Mouse (Mus musculus) CD4-positive, CD25-positive, alpha-beta regulatory T cell, adult 2 months (primary cell): ENCODE results near the gene F13a1.

Source experiments
- DNase-seq: peaks from one replicate; pipeline ENCODE4 v3.0.0-alpha.2; 2012; ENCODE audit warnings: low read depth, low spot score

F13a1 gene

DNA sequence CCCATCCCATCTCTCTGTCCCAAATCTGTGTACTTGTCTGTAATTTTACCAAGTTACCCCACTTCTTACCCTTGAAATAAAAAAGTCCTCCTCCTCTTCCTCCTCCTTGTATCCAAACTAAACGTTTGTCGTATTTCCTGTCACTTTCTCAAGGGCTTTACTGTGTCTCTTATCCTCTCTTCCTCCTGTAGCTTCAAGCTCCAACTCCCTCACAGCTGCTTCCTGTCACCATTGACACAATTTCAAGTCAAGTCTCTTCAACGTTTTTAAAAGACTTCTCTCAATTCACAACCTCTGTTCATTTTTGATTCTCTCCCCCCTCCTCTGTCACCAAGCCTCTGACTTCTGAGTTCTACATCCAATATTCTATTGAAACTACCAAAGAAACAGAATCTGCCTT lies at the start of gene F13a1:
Gene F13a1, minus strand, starts transcription at position 119 of the 400 bp plus-strand sequence.
- DNase-seq: no peak

DNA sequence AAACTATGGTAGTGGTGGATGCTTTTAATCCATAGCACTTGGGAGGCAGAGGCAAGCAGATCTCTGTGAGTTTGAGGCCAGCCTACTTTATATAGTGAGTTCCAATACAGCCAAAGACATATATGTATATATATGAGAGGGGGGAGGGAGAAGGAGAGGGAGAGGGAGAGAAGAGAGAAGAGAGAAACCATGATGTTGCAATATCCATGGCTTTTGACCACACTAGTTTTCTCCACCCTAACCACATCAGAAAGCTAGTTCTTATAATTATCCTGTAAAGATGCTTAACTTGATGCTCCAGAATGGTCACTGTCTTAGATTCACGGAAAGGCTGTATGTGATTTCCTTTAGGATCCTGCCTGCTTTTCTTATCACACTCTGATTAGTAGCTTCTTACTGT lies 41.6 kb upstream of the F13a1 start:
- no peak for DNase-seq

DNA sequence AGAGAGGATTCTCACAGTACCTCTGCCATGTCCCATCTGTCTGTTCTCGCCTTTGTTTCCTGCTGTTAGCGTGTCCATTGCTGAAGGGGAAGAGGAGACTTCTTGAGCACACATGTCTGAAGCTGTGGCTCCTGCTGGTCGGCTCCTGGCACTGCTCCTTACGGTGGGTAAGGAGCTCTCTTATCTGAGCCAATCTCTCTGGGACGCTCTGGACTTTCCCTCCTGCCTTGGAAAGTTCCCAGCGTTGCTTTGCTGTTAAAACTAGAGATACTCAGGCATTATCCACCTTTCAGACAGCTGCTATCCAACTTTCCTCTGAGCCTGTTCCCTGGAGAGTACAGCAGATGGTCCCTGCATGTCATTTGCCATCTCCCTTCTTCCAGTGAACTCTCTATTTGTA lies 39.1 kb upstream of the F13a1 start:
- DNase-seq: no peak

DNA sequence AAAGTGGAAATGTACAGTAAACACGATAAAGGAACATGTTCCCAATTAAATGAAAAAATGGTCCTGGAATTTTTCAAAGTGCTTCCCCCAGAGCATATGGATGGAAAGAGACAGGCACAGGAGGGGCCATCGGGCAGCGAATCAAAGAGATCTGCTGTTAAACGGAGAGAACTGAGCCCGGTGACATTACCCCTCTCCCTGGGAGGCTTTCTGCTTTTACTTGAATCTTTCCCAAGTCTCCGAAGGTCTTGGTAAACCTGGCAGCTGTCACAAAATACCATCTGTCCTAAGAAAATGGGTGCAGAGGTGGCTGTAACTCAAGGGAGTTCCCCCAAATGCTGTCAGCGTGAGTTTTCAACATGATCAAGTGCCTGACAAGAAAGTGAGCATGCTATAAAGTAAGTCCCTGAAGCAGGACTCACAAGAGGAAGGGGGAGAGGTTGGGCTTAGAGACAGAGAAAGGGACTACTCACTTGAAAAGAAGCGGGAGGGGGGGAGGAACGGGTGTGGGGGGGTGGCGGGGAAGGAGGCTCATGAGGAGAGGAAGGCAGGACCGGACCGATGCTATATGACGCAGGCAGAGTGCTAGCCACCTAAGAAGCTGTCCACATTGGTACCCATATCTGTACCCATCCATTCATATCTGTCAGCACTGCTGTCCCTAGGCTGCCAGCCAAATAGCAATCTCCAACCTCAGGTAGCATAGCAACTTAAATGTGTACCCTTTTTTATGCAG lies 31.6 kb upstream of the F13a1 start:
- no peak for DNase-seq

DNA sequence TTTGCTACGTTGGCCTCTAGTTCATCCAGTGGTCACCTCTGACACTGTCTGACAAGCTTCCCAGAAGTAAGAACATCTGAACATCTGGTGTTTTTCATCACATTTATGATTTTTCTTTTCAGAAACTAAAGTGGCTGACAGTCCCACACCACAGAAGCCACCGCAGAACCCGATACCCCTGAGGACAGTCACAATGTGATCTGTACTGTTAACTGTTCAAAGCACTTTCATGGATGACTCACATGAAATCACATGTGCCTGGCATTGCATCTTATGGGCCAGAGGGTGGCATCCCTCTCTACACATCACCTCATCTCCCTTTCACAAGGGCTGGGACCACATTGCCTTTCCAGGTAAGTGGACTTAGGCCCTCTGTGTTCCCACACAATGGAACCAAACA lies 21.3 kb upstream of the F13a1 start:
- DNase-seq: no peak

DNA sequence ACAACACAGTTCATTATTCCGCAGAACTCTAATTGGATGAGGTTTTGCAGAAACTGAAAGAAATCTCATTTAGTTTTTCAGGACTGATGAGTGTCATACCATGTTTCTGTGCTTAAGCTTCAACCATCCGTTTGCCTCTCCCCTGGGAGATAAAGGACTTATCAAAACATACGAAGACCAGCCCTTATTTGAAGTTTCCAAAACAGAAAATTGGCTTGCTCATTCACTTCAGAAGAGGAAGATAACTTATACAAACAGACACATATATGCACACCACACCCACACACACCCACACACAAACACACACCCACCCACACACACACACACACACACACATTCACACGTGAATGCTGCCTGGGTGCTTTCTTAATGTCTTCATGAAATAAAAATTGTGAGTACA lies 20.8 kb upstream of the F13a1 start:
- no peak for DNase-seq

DNA sequence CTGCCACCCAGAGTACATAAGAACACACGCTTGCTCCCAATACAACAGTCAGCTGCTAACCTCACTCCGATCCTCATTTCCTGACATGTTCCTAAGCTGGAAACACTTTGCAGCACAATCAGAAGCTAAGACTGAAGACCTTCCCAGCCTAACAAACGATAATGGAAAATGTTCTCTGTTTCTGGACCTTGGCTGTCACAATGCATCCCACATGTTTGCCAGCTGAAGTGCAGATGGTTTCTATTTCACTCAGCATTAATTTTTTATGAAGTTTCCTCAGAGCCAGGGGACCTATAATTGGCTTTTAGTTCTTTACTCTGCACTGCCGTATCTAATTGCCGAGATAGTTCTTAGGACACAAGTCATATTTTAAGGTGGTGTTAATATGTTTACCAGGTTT lies 10.8 kb upstream of the F13a1 start:
- DNase-seq: no peak

DNA sequence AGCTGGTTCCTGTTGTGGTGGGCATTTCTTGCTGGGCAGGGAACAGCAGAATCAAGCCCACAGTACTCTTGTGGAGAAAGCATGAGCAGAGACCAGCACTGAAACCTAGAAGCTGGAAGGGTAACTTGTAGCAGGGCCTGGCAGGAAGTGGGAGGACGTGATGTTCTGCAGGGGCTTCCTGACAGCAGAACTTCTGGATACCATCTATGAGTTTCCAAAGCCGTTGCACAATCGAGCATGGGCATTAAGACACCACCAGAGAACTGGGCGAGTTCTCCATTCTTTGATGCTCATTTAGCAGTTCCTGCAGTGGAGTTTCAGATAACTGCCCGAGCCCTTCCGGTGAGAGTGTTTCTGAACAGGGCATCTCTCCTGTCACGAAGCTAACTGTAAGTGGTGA lies 6.6 kb upstream of the F13a1 start:
- peak; percentile 22 for DNase-seq

DNA sequence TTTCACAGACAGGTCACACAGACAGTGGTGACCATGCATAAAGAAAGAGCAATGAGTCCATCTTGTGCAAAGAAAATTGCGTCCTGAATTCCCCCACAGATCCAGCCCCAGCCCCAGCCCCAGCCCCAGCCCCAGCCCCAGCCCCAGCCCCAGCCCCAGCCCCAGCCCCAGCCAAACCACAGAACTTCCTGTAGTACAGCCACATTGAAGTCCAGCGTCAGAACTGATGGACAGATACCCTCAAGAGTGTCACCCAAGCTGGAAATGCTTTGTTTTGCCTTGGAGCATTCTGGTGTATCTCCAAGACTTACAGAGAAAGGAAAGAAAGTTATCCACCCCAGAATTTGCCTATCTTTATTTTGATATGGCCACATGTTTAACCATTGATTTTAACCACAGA lies 413 bp downstream of the F13a1 start:
- no peak for DNase-seq

DNA sequence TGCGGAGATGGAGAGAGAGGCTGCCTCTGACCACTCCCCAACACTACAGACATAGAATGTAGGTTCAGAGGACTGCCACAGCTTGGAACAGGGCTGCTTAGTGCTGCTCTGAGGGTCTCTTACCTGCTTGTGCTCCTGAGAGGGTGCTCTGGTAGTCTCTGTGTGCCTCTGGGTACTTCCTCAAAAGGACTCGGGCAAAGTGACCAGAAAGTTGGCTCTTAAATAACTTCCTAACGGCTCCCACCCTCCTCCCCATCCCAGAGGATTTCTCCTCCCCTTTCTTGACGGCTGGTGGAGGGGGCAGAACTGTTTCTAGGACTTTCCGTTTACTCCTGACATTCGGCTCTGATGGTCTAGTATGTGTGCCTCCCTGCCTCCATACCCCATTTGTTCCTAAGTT lies 1.0 kb downstream of the F13a1 start:
- no peak for DNase-seq

DNA sequence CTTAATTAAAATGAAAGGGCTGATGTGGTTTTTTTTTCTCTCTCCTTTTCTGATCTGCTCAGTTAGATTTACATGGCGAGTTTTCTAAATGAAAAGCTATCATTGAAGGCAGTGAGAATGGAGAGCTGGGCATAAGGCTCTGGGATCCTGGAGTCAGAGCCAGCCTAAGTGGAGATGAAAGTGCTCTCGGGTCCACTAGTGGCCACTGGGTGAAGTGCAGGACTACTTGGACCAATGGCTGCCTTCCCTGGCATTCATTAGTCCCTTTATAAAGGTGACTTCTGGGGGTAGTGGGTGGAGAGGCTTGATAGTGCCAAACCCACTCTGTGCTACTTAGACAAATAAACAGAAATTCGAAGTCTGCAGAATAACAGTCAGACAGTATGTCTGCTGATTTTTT lies 5.0 kb downstream of the F13a1 start:
- DNase-seq: peak; percentile 61

DNA sequence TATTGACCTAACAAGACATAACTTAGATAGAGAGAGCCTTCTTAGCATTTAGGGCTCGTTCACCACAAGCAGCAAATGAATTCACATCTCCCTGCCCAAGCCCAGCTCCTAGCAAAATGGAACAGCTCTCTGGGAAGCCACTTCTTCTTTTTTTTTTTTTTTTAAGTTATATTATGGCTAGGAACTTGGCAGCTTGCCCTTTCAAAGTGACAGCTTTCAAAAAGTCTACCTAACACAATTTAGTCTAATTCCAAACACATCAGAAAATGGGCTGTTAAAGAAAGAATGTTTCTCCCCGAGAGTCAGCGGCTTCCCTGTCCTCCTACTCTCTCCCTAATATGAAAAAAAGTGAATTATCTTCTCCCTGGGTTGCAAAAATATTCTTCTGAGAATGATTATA lies 15.3 kb downstream of the F13a1 start:
- DNase-seq: no peak

DNA sequence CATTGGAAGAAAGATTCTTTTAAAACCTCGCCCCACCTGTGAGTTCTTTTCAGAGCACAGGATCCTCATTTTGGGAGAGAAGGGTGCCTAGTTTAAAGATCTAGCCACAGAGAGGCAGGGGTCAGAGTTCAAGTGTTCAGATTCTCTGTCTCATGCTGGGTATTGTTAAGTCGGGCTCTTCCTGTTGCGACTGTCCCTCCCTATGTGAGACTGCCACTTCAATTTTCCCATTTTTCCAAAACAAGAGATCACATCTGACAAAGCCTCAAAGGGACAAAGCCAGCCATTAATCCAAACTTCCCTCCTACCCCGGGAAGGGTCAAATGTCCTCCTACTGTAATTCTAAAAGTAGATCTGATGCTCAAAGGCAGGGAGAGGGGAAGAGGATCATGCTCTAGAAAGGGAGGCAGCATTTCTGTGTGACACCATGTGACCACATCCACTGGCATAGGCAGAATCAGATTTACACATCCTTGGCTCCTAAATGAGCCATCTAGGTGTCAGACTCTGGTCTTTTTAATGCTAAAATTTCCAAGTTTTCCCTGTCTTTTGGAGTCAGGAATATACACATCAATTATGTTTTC lies 24.0 kb downstream of the F13a1 start:
- DNase-seq: no peak

DNA sequence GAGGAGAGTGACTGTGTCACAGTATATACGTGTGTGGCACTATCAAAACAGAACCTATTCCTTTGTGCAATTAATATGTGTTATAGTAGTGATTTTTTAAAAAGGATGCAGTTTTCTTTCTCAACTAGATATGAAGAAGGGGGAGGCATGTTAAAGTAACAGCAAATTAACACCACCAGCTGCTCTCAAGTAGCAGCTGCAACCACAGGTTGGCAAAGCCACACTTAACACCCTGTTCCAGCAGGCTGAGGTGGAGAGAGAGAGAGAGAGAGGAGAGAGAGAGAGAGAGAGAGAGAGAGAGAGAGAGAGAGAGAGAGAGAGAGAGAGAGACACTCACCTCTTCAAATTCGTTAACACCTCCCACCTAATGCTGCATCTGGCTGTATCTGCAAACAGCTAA lies 28.5 kb downstream of the F13a1 start:
- DNase-seq: no peak

DNA sequence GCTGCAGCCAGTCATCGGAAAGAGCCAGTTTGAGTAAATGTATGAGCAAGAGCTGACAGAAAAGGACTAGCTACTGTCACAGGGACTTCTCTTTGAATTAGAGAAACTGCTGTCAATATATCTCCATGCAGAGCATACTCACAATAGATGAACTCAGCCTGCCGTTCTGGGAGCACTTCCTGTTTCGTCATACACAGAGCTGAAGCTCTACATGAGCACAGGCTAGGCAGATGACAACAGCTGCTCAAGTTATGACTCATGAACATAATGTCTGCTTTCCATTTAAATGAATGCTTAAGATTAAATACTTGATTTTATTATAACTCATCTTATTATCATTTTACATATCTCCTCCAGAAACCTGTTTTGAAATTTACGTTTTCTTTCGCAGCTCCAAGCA lies 39.3 kb downstream of the F13a1 start:
- DNase-seq: peak; percentile 77

DNA sequence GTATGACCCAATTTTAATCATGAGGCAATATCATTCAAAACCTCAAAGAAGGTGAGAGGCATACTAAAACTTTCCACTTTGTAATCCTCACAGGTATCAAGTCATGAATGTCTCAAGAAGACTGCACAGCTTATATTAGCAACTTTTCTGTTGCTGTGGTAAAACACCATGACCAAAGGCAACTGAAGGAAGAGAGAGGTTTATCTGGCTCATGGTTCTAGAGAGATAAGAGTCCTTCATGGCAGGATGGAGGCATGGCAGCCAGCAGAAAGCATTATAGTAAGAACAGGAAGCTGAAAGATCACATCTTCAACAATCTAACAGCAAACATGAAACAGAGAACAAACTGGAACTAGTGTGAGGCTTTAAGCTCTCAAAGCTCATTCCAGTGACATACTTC lies 43.8 kb downstream of the F13a1 start:
- DNase-seq: peak; percentile 29

DNA sequence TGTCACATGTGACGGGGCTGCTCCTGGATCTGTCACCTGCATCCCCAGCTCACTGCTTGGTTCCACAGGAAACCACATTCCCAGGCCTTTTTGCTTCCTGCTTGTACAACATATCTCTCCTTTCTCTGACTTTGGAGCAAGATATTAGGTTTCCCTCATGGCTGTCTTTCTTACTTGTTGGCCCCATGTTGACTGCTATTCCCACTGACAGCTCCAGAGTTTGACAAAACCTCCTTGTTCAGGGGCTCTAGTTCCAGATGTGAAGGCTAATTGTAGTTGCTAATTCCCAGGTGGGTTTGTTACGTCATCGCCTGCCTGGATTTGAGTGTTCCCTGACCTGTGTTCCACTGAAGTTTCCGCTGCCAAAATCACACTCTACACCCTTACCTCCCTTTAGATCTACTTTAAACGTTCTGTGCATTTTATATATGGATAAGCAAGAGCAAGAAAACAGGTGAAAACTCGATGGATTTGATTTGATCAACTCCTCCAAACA lies 50.8 kb downstream of the F13a1 start:
- no peak for DNase-seq

DNA sequence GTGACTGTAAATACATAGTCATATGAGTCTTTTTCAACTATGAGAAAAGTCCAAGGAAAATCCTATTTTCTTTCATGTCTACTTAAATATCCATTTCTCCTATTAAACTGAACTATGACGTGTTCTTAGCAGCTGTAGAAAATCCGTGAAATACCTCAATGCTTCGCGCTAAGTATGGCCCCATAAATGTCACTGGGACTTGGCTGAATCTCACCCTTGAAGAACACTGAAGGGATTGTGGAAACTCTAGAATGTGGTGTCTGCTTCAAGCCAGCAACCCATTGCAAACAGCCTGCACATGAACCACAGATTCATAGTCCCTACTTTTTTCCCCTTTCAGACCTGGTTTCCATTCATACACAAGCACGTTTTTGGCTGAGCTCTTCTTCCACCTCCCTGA lies 56.5 kb downstream of the F13a1 start:
- DNase-seq: no peak

DNA sequence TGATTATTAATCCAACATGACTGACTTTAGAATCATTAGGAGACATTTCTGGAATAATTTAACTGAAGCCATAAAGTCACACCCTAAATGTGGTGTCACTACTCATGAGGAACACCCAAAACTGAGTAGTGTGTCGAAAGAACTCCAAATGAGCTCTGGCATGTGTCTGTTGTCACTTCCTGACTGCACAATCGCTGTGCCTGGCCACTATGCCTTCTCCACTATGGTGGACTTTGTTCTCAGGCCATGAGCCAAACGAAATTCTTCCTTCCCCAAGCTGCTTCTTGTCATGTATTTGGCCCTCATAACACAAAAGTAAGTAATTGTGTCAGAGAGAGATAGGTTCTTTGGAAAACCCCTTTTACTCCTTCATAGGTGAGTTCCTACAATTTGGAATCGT lies 61.7 kb downstream of the F13a1 start:
- DNase-seq: no peak

DNA sequence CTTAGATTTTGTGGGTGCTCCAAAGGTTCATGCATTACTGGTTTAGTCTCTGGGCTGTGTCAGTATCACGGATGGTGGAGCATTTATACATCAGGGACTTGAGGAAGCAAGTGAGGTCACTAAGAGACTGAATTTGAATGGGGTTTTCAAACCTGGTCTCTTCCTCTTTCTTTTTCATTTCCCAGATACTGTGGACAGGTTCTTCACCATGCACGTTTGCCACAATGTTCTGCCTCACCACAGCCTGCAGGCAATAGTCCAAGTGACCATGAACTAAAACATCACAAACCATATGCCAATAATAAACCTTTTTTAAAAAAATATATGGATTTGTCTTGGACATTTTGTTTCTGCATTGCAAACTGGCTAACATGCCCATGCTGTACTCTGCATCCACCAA lies 77.0 kb downstream of the F13a1 start:
- no peak for DNase-seq

DNA sequence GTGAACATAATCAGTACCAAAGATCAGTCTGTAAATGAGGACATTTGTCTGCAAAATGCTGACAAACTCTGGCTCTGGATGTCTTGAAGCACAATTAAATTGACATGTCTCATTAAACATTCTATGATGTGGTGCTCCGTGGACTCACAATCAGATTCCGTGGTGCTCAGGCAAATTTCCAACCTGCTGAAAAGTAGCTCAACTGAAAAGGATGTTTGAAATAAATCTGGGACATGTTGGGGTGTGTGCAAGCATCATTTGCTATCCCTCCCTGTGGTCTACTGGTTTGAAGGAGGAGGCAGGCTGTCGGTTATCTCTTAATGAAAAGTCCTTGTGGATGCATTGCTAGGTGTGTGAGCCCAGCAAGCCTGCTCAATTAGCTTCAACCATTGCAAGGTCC lies 77.8 kb downstream of the F13a1 start:
- DNase-seq: no peak

DNA sequence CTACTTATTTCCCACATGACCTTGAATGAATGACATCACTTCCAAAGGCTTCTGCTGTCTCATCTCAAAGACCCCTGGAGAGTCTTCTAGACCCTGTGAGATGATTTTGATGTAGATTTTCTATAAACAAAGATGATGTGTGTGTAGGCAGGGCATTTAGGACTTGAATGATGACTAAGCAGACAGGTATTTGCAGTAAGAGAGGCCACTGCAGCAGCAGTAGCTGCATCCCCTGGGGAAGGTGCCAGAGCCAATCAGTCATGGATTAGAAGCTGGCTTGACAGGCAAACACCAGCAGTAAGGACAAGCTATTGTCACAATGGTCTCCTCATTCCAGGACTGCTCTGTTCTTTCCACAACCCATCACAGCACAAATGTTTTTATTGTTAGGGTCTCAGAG lies 87.1 kb downstream of the F13a1 start:
- no peak for DNase-seq

DNA sequence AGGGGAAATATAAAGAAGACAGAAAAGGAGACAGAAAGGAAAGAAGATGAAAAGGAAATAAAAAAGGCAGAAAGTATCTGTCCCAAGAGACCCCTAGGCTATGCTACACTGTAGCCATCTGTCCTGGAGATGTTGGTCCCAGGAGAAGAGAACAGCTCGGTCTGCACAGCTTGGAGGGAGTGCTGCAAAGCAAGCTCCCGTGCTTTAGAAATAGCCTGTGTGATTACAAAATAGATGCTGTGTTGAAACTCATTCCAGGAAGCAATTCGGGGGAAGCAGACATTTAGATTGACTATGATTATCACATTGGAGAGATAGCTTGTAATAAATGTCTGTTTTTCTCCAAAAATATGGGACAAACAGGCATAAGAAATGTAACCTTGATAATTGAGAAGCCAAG lies 91.0 kb downstream of the F13a1 start:
- no peak for DNase-seq

DNA sequence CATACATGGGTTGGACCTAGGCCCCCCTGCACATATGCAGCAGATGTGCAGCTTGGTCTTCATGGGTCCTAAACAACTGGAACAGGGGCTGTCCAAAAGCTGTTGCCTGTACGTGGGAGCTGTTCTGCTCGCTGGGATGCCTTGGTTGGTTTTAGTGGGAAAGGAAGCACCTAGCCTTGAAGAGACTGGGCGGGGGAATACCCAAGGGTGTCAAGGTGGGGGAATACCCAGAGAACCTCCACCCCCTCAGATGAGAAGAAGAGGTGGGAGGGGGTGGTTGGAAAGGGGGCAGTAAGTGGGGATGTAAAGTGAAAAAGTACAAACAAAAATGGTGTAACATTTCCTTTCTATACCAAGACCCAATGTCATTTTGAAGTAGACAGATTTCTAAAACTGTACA lies 95.1 kb downstream of the F13a1 start:
- peak; percentile 53 for DNase-seq
